Mouse (Mus musculus): Measurements from ENCODE around the gene Wdpcp. TPM values are rescaled to one million over a fixed set of nuclear protein-coding genes. Genes with fewer than 3 reads are reported as not detected.

Wdpcp gene
- total RNA-seq, 2 experiments from 2014 or later = 12.8 to 18.2 TPM

DNA sequence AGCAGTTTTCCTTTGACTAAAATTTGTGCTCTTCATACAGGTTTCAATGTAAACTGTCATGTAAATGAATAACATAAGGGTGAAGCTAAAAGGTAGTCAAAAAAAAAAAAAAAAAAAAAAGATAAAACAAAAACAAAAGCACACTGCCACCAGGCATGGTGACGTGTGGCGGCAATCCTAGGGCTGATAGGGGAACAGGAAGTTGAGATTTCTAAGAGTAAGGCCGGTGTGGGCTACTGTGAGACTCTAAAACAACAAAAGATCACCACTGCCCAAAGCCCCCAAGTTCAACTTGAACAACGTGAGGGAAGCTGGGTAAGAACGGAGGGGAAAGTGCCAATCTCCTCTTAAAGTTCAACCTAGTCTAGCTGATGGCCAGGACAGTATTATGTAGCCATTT is 3.0 kb upstream of the Wdpcp start:
- peak; percentile 24 for ATAC-seq (replicated peaks; ENCODE audit: poor library complexity, severe bottlenecking)

DNA sequence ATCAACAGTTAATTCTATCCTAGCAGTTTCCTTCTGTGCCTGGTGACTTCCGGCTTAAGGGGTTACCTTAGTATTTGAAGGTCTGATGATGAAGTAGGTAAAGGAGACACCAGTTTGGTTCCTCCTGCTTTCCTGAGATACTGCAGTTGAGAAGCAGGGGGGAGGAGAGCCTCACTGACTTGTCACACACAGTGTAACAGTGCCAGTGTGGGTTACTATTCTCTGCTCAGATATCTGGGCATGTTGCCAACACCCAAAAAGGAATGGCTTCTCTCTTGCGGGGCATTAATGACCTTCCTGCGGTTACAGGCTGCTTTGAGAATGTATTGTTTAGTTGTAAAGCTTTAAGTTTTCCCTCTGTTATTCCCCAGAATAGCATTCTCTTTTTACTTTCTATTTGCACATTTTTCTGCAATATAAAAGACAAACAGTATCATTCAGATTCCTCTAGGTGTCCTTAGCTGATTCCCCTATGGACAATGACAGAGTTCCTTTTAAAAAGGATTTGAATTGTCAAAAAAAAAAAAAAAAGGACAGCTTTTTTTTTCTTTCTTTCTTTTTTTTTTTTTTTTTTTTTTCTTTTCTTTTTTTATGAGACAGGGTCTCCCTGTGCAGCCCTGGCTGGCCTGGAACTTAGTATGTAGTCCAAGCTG is 2.5 kb upstream of the Wdpcp start:
- ATAC-seq (replicated peaks; ENCODE audit: poor library complexity, severe bottlenecking) = peak; percentile 13

- ATAC-seq (replicated peaks; ENCODE audit: poor library complexity, severe bottlenecking) = no peak
Measured at GRCm38 (mm10) chr11:21570109-21570474, 1.9 kb upstream of the Wdpcp start.

DNA sequence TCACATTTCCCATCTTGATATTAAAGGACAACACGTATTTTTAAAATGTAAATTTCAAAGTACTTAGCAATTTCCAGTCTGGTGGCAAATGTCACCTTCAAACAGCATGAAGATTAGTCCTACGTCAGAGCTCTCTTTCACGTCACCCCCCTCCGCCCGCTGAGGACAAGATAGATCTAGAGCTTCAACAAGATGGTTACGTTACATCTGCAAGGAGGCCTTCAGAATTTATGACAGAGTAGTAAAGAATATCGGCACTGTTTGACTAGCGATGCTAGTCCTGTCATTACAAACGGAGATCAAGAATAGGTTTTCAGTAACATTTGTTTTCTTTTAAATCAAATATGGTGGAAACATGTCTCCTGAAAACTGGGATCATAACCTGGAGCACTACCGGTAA is 1.1 kb upstream of the Wdpcp start:
- ATAC-seq (replicated peaks; ENCODE audit: poor library complexity, severe bottlenecking) = no peak

- ATAC-seq (replicated peaks; ENCODE audit: poor library complexity, severe bottlenecking) = no peak
Measured at GRCm38 (mm10) chr11:21581472-21581871, 9.4 kb downstream of the Wdpcp start.

- no peak for ATAC-seq (replicated peaks; ENCODE audit: poor library complexity, severe bottlenecking)
Measured at GRCm38 (mm10) chr11:21583286-21583685, 11.3 kb downstream of the Wdpcp start.

DNA sequence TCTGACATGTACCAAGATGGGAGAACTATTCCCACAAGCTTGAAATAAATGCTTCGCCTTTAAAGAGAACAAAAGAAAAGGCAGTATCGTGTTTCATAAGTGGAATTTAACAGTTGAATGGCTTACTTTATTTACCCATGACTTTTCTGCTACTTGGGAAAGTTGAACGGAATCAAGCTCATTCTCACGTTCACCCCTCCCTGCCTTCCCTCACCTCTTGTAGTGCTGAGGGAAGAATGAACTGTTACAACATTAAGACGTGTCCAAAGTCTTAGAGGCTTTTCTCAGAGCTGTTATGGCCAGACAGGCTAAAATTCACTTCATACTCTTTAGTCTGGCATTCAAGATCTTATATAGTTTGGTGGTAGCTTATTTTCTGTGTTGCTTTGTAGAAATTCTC is 30.5 kb downstream of the Wdpcp start:
- ATAC-seq (replicated peaks; ENCODE audit: poor library complexity, severe bottlenecking) = no peak

- no peak for ATAC-seq (replicated peaks; ENCODE audit: poor library complexity, severe bottlenecking)
Measured at GRCm38 (mm10) chr11:21615915-21616314, 43.9 kb downstream of the Wdpcp start.

DNA sequence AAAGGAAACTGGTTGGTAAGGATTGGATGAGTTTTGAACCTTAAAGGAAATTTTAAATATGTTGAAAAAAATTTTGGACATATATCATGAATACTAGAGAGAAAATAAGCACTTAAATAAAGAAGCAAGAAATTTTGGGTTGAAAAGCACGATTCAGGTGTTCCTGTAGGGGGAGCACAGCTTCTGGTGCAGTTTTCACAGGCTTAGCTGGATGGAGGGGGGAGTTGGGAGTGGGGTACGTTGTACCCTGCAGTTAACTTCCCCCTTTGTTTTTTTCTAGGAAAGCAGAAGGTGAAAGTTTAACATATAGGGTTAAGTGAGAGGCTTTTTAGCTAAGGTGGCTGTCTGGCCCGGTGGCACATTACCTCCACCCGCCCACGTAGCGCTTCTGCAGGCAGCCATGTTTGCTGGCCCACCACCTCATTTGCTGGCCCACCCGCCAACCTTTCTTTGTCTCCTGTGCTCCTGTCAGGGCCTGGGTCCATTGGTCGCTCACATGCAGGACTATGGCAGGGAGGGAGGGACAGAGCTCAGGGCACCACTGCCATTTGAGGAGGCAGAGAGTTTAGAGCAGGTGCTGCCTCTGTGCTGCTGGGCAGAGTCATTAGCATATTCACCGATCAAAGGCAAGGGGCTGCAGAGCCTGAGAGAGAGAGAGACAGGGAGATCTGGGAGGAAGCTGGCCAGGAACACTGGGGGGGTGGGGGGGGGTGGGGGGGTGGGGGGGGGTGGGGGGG is 62.3 kb downstream of the Wdpcp start:
- no peak for ATAC-seq (replicated peaks; ENCODE audit: poor library complexity, severe bottlenecking)

DNA sequence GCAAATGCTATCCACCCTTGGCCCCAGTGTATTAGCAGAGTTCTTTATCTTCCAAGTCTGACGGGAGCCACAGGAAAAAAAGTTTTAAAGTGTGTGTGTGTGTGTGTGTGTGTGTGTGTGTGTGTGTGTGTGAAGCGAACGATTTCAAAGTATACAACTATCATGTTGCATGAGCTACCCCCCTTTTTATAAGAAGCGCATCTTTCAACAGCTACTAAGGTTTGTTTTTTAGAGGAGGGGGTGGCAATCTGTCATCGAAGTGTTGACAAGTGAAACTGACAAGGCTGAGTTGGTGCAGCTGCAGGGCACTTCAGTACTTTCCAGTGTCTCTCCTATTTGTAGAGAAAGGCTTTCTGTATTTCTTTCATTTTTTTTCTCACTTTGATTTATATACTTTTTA is 66.3 kb downstream of the Wdpcp start:
- no peak for ATAC-seq (replicated peaks; ENCODE audit: poor library complexity, severe bottlenecking)

- ATAC-seq (replicated peaks; ENCODE audit: poor library complexity, severe bottlenecking) = no peak
Measured at GRCm38 (mm10) chr11:21639534-21639933, 67.5 kb downstream of the Wdpcp start.

GRCm38 (mm10) chr11:21644231-21644630 is 72.2 kb downstream of the Wdpcp start:
- ATAC-seq (replicated peaks; ENCODE audit: poor library complexity, severe bottlenecking) = no peak

- ATAC-seq (replicated peaks; ENCODE audit: poor library complexity, severe bottlenecking) = no peak
Measured at GRCm38 (mm10) chr11:21646136-21646535, 74.1 kb downstream of the Wdpcp start.

GRCm38 (mm10) chr11:21658985-21659384 is 87.0 kb downstream of the Wdpcp start:
- ATAC-seq (replicated peaks; ENCODE audit: poor library complexity, severe bottlenecking) = no peak

- ATAC-seq (replicated peaks; ENCODE audit: poor library complexity, severe bottlenecking) = no peak
Measured at GRCm38 (mm10) chr11:21677034-21677433, 105.0 kb downstream of the Wdpcp start.

DNA sequence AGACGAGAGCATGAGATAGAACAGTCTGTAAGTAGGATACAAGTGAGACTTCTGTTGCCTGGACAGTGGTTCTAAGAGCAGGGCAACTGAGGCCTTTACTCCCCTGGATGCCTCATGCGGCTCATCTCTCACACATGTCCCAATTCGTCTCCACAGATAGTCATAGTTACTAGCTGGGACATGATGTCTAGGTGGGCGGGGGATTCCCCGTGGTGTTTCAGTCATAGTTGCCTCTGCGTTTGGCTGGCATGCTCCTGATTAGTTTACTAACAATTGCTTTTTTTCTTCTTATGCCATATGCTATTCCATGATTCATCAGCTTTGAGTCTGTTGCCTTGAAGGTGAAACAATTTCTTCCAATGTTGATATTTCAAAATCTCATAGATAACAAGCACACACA is 116.4 kb downstream of the Wdpcp start:
- no peak for ATAC-seq (replicated peaks; ENCODE audit: poor library complexity, severe bottlenecking)

- no peak for ATAC-seq (replicated peaks; ENCODE audit: poor library complexity, severe bottlenecking)
Measured at GRCm38 (mm10) chr11:21690730-21691129, 118.7 kb downstream of the Wdpcp start.

DNA sequence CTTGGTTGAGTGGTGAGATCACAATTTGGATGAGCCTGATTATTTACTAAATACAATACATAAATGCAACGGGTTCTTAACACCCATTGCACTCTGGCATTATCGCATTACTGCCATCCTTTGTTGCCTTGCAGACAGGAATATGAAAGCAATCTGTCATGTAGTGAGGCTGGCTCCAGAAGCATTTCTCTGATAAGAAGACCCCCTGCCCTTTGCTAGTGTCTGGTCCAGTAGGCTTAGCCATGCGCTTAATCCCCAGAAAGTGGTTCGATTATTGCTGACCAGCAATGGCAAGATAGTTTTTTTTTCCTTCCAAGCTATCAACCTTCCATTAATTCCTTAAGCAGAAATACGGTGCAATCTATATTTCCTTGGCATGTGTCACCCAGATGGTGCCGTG is 122.1 kb downstream of the Wdpcp start:
- no peak for ATAC-seq (replicated peaks; ENCODE audit: poor library complexity, severe bottlenecking)

GRCm38 (mm10) chr11:21697642-21698041 is 125.6 kb downstream of the Wdpcp start:
- ATAC-seq (replicated peaks; ENCODE audit: poor library complexity, severe bottlenecking) = no peak

DNA sequence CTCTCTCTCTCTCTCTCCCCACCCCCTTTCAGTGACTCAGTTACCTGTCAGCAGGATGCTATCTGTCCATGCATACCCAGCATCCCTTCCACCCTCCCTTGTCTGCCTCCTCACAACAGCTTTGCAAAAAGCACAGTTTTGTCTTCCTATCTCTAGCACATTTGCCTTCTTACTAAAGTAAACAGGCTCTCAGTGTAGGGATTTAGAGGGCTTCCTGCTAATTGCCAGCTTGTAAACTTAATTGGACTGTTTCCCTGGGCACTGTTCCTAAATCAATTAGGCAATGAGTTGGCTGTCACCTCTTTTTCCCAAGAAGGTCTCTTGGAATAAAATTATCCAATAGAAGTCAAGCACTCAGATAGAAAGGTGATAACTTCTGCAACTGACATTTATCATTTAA is 141.5 kb downstream of the Wdpcp start:
- ATAC-seq (replicated peaks; ENCODE audit: poor library complexity, severe bottlenecking) = no peak

- no peak for ATAC-seq (replicated peaks; ENCODE audit: poor library complexity, severe bottlenecking)
Measured at GRCm38 (mm10) chr11:21714065-21714464, 142.0 kb downstream of the Wdpcp start.

GRCm38 (mm10) chr11:21726329-21726728 is 154.3 kb downstream of the Wdpcp start:
- ATAC-seq (replicated peaks; ENCODE audit: poor library complexity, severe bottlenecking) = no peak

Data from granulocyte monocyte progenitor cell, adult 5-6 weeks (primary cell).